Mouse (Mus musculus) adrenal gland, postnatal 4 days (tissue): Measurements from ENCODE around the gene Tekt4. TPM values are rescaled to one million over a fixed set of nuclear protein-coding genes. Genes with fewer than 3 reads are reported as not detected.

Source experiments
- DNase-seq, 2 experiments: peaks; one replicate each; pipeline ENCODE4 v3.0.0; 2021 to 2022; ENCODE audit warnings: low spot score in 2 of 2, mixed read lengths in 2 of 2
- total RNA-seq, 2 experiments: library from RNA; stranded (reverse); gene quantifications; 2 replicates each; pipeline ENCODE4 v1.2.3; 2021

Tekt4 gene
- total RNA-seq, 2 experiments from 2014 or later, result not detected

DNA sequence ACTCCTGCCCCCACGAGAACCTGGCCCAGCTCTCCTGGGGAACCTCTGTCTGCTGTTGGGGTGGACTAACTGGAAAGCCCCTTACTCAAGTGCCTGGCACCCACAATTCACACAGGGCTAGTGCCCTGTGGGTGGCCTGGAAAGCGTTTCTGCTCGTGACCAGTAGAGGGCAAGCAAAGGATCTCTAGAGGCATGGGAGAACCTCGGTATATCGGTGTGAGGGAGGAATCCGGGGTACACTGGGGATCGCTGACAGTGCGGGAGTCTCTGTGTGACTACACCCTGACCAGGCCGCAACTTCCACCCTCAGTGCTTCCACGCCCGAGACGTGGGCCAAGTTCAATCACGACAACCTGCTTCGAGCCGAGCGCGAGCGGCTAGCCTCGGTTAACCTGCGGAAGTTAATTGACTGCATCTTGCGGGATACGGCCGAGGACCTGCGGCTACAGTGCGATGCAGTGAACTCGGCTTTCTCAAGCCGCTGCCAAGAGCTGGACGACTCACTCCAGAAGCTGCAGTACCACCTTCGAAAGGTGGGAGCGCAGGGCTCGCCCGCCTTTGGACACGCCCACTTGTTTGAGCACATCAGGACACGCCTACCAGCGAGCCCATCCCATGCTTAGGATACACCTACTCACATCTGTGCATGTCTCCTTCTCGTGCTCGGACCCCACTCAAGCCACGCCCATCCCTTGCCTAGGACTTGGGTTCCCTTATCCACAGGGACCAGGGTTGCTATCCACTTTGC lies 20.1 kb downstream of the Tekt4 start:
- peak in 1 of 2 experiments; percentile 36 for DNase-seq

DNA sequence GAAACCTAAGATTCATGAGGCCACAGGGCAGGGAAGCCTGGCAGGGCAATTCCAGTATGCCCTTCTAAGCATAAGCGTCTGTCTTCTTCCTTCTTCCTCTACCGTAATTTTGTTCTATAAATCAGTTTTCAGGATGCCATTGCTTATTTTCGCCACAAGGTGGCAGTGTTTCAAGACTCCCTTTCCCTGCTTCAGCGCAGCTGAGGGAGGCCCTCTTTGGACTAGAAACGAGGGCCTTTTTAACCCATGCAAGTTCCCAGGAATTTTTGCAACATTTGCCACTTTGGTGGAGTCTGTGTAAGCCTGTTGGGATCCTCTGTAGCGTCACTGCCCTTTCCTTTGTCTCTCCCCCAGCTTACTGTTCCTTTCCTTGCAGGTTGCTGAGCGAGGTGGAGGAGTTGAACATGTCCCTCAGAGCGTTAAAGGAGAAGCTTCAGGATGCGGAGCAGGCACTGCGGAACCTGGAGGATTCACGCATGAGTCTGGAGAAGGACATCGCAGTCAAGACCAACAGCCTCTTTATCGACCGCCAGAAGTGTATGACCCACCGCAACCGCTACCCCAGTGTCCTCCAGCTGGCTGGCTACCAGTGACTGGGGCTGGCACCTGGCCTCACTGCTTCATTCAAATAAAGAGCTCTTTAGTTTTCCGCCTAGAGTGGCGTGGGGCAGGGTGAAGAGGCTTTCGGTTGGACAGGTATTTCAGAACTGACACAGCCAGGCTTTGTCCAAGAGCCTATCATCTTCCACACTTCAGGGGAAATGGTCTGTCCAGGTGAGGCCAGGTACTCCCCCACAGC lies 21.7 kb downstream of the Tekt4 start:
- DNase-seq, result no peak

DNA sequence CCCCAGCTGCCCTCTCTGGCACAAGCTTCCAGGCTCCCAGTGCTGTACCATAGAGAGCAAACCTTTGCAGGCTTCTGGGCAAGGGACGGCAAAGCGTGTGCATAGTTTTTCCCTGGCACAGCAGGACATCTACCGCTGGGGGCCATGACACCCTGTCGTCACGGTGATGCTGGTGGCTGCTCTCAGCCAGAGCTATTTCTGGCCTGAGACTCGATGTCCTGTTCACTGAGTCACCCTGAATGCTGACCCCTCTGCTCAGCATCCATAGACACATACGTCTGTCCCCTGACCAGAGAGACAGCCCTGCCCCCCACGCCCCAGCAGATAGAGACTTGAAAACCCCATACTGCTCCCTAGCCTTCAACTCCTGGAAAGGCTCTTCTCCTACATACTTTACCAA lies 25.7 kb downstream of the Tekt4 start:
- no peak for DNase-seq

- DNase-seq, result no peak
Observed at GRCm38 (mm10) chr17:25480820-25481219, 26.4 kb downstream of the Tekt4 start.

GRCm38 (mm10) chr17:25482092-25482491 lies 27.7 kb downstream of the Tekt4 start:
- no peak for DNase-seq

GRCm38 (mm10) chr17:25497013-25497412 lies 42.6 kb downstream of the Tekt4 start, which contains the start of gene Sstr5:
Gene Sstr5, minus strand, starts transcription at chr17:25497288.
- DNase-seq, result no peak

- DNase-seq, result no peak
Observed at GRCm38 (mm10) chr17:25502599-25502998, 48.2 kb downstream of the Tekt4 start.

GRCm38 (mm10) chr17:25507799-25508198 lies 53.4 kb downstream of the Tekt4 start:
- DNase-seq, result peak; percentile 29 to 54

- DNase-seq, result peak in 1 of 2 experiments; percentile 17
Observed at GRCm38 (mm10) chr17:25508860-25509577, 54.6 kb downstream of the Tekt4 start.

- no peak for DNase-seq
Observed at GRCm38 (mm10) chr17:25510074-25510830, 55.8 kb downstream of the Tekt4 start.

GRCm38 (mm10) chr17:25511876-25512275 lies 57.5 kb downstream of the Tekt4 start:
- no peak for DNase-seq

DNA sequence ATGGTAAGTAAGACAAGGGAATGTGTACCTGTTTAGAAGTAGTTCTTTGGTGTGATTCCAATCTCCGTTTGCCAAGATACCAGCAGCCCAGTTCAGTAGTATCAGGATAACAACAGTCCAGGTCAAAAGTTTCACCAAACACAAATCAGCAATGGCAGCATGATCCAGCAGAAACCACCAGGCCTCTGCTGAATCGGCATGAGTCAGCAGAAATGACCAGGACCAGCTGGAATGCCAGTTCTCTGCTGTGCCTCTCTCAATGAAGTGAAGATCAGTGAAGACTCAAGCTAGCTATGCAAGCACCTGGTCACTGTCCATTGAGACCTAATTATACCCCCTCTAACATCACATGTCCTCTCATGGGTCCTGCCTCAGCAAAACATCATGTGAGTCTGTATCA lies 59.6 kb downstream of the Tekt4 start:
- DNase-seq, result no peak

DNA sequence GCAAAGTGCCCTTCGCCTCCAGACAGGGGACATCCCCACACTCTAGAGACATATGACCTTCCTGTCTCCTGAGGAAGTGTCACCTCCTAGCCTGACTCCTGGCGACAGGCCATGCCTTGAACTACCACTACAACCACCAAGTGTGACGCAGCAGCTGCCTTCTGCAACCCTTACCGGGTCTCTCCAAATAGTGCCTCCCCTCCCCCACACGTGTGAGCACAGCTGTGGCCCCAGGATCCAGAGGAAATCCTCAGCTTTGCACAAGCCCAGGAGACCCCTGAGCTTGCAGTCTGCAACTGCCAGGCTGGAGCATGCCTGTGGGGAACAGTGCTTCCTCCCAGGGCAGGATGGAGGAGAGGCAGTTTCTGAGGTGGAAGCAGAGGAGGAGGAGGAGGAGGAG lies 61.9 kb downstream of the Tekt4 start:
- DNase-seq, result no peak

DNA sequence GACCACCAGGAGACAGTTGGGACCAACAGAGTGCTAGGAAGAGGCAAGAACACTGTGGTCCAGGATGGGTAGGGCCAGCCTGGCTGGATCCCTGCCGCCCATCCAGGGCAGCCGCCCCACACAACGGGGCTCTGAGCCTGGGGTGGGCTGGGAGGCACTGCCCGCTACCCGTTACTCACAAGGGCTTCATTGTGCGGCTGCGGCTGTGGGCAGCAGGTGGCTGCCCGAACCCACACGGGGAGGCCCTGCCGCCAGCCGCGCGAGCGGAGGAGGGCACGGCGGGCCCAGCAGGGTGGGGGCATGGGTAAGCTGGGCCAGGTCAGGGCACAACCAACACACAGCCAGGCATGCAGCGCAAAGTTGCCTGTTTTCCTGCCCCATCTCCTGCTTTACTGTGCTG lies 63.7 kb downstream of the Tekt4 start:
- DNase-seq, result no peak

- DNase-seq, result no peak
Observed at GRCm38 (mm10) chr17:25519511-25519910, 65.1 kb downstream of the Tekt4 start.

- no peak for DNase-seq
Observed at GRCm38 (mm10) chr17:25520492-25520891, 66.1 kb downstream of the Tekt4 start.

GRCm38 (mm10) chr17:25522080-25522479 lies 67.7 kb downstream of the Tekt4 start:
- no peak for DNase-seq
